Mouse (Mus musculus): Measurements from ENCODE around the gene Ceacam12. TPM values are rescaled to one million over a fixed set of nuclear protein-coding genes. Genes with fewer than 3 reads are reported as not detected.
"Not testable (repeated sequence)": the region's sequence is repeated elsewhere in the genome, so short reads cannot be mapped to it uniquely, and the experiment has no call there.

Ceacam12 gene
- polyA plus RNA-seq (2016; fragmentation: Nextera tagmentation; extraction: Ambion mirVana): not detected in 2 replicates

DNA sequence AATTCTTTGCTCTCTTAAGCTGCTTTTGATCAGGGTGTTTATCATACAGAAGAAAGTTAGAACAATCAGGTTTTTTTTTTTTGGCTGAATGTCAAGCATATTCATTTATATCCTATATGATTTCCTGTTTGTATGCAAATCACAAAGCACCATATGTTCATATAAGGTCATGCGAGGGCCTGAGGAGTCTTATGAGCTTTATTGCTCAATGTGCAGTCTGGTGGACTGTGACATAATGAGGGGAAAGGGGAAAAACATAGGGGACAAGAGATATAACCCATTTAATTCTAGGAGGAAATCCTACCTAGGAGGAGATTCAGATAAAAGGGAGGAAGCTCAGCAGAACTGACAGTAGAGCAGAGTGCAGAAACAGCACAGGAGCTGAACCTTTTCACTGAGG lies at the start of gene Ceacam12:
Gene Ceacam12, plus strand, starts transcription at position 301 of the 400 bp plus-strand sequence.
- 70% methylated on average over 1 of the region's 1 CpGs for WGBS
- Histone ChIP-seq H3K4me1 (no peaks in the 10 kb centered on the region), H3K27me3 (no peaks in the 10 kb centered on the region), H3K27ac (no peak within 1 kb of the TSS), H3K9me3 (replicated peaks) (peaks cover 54% of the 10 kb centered on the region), H3K4me2 (replicated peaks) (no peak within 1 kb of the TSS), H3K4me3 (no peak within 1 kb of the TSS), H3K36me3 (no peaks in the 10 kb centered on the region), H3K9ac (no peak within 1 kb of the TSS)
- ATAC-seq (ENCODE audit: low FRiP score): no peak

- H3K27ac ChIP-seq; ATAC-seq (ENCODE audit: low FRiP score); H3K4me1 ChIP-seq; H3K4me2 ChIP-seq (replicated peaks); H3K4me3 ChIP-seq; H3K27me3 ChIP-seq; H3K36me3 ChIP-seq; H3K9ac ChIP-seq: not testable (repeated sequence)
- H3K9me3 ChIP-seq (replicated peaks): peaks cover 68% of the 10 kb centered on the region
- 90% methylated on average over 1 of the region's 1 CpGs for WGBS
Measured at GRCm38 (mm10) chr7:18073821-18074220, 8.1 kb downstream of the Ceacam12 start.

- H3K4me2 ChIP-seq (replicated peaks): no peak overlapping the region
Measured at GRCm38 (mm10) chr7:18100785-18101184, 35.1 kb downstream of the Ceacam12 start.

More at GRCm38 (mm10) chr7:18100785-18101184, 35.1 kb downstream of the Ceacam12 start:
- Histone ChIP-seq H3K36me3 (no peaks in the 10 kb centered on the region), H3K9ac (no peak overlapping the region), H3K9me3 (replicated peaks) (peaks cover 51% of the 10 kb centered on the region), H3K4me1 (no peaks in the 10 kb centered on the region), H3K27ac (no peak overlapping the region), H3K4me3 (no peak overlapping the region), H3K27me3 (no peaks in the 10 kb centered on the region)
- ATAC-seq (ENCODE audit: low FRiP score): no peak
- WGBS: 37% methylated on average over 2 of the region's 2 CpGs

Small RNA genes within 50 kb of the gene (microRNA-seq; reads per million reads assigned to microRNA genes)
- not detected for gene Gm22414

Other genes starting within 250 kb of the Ceacam12 start
- not detected in 2 replicates for gene Gm5155, start 194.2 kb upstream of the Ceacam12 start, polyA plus RNA-seq (2016; fragmentation: Nextera tagmentation; extraction: Ambion mirVana)
- not detected in 2 replicates for gene Ceacam11, start 93.8 kb upstream of the Ceacam12 start, polyA plus RNA-seq (2016; fragmentation: Nextera tagmentation; extraction: Ambion mirVana)
- gene Ceacam13, start 56.0 kb upstream of the Ceacam12 start, polyA plus RNA-seq (2016; fragmentation: Nextera tagmentation; extraction: Ambion mirVana): not detected in 2 replicates
- not detected in 2 replicates for gene Igfl3, start 110.6 kb downstream of the Ceacam12 start, polyA plus RNA-seq (2016; fragmentation: Nextera tagmentation; extraction: Ambion mirVana)
- not detected in 2 replicates for gene Mill1, start 179.4 kb downstream of the Ceacam12 start, polyA plus RNA-seq (2016; fragmentation: Nextera tagmentation; extraction: Ambion mirVana)